Mouse (Mus musculus): ENCODE results near the gene Ebf1. TPM values are rescaled to one million over a fixed set of nuclear protein-coding genes. Genes with fewer than 3 reads are reported as not detected.

The Ebf1 gene
- polyA plus RNA-seq, 1 experiment from 2014 or later, result 3.6 TPM

- Histone ChIP-seq H3K27me3 (ENCODE audit: control insufficient read depth, insufficient read depth, low read length) (no peaks in the 10 kb centered on the region), H3K9me3 (ENCODE audit: control insufficient read depth, low read length) (no peaks in the 10 kb centered on the region), H3K27ac (replicated peaks) (no peak overlapping the region), H3K4me2 (replicated peaks; ENCODE audit: low read depth) (no peak overlapping the region), H3K4me1 (replicated peaks; ENCODE audit: control insufficient read depth, insufficient read depth) (no peaks in the 10 kb centered on the region), H3K36me3 (ENCODE audit: control insufficient read depth, insufficient read depth, low read length) (no peaks in the 10 kb centered on the region), H3K4me3 (ENCODE audit: low read depth, low read length) (no peak overlapping the region), H3K9ac (ENCODE audit: low read length) (no peak overlapping the region)
- ATAC-seq (ENCODE audit: low FRiP score, low TSS enrichment) (no peak), DNase-seq (ENCODE audit: low spot score) (no peak)
- TF ChIP-seq EP300 (optimal IDR thresholded peaks at IDR 0.05) (no peak), CTCF (IDR thresholded peaks at IDR 0.05; ENCODE audit: low read depth) (no peak)
- WGBS, result 32% methylated on average over 4 of the region's 4 CpGs
Measured at GRCm38 (mm10) chr11:44832940-44833254, 215.8 kb downstream of the Ebf1 start.

GRCm38 (mm10) chr11:44833351-44833996, 216.4 kb downstream of the Ebf1 start:
- TF ChIP-seq CTCF (IDR thresholded peaks at IDR 0.05; ENCODE audit: low read depth), result no peak
- TF ChIP-seq EP300 (optimal IDR thresholded peaks at IDR 0.05), result no peak
- no peaks in the 10 kb centered on the region for H3K9me3 ChIP-seq (ENCODE audit: control insufficient read depth, low read length)
- no peaks in the 10 kb centered on the region for H3K27me3 ChIP-seq (ENCODE audit: control insufficient read depth, insufficient read depth, low read length)
- no peak overlapping the region for H3K4me3 ChIP-seq (ENCODE audit: low read depth, low read length)
- no peak overlapping the region for H3K4me2 ChIP-seq (replicated peaks; ENCODE audit: low read depth)
- no peaks in the 10 kb centered on the region for H3K4me1 ChIP-seq (replicated peaks; ENCODE audit: control insufficient read depth, insufficient read depth)
- no peak for DNase-seq (ENCODE audit: low spot score)
- ATAC-seq (ENCODE audit: low FRiP score, low TSS enrichment), result no peak
- H3K27ac ChIP-seq (replicated peaks), result no peak overlapping the region
- no peaks in the 10 kb centered on the region for H3K36me3 ChIP-seq (ENCODE audit: control insufficient read depth, insufficient read depth, low read length)
- no peak overlapping the region for H3K9ac ChIP-seq (ENCODE audit: low read length)
- WGBS, result 35% methylated on average over 18 of the region's 18 CpGs

- no peaks in the 10 kb centered on the region for H3K36me3 ChIP-seq (ENCODE audit: control insufficient read depth, insufficient read depth, low read length)
- DNase-seq (ENCODE audit: low spot score), result no peak
- H3K27me3 ChIP-seq (ENCODE audit: control insufficient read depth, insufficient read depth, low read length), result no peaks in the 10 kb centered on the region
- 17% methylated on average over 5 of the region's 5 CpGs for WGBS
- H3K4me1 ChIP-seq (replicated peaks; ENCODE audit: control insufficient read depth, insufficient read depth), result no peaks in the 10 kb centered on the region
- no peaks in the 10 kb centered on the region for H3K9me3 ChIP-seq (ENCODE audit: control insufficient read depth, low read length)
- no peak for ATAC-seq (ENCODE audit: low FRiP score, low TSS enrichment)
- H3K9ac ChIP-seq (ENCODE audit: low read length), result no peak overlapping the region
- H3K4me2 ChIP-seq (replicated peaks; ENCODE audit: low read depth), result no peak overlapping the region
- no peak overlapping the region for H3K4me3 ChIP-seq (ENCODE audit: low read depth, low read length)
- TF ChIP-seq EP300 (optimal IDR thresholded peaks at IDR 0.05), result no peak
- TF ChIP-seq CTCF (IDR thresholded peaks at IDR 0.05; ENCODE audit: low read depth), result no peak
- H3K27ac ChIP-seq (replicated peaks), result no peak overlapping the region
Measured at GRCm38 (mm10) chr11:44835166-44835565, 218.0 kb downstream of the Ebf1 start.

GRCm38 (mm10) chr11:44837592-44837991, 220.5 kb downstream of the Ebf1 start:
- Histone ChIP-seq H3K4me3 (ENCODE audit: low read depth, low read length) (no peak overlapping the region), H3K36me3 (ENCODE audit: control insufficient read depth, insufficient read depth, low read length) (no peaks in the 10 kb centered on the region), H3K9ac (ENCODE audit: low read length) (no peak overlapping the region), H3K4me2 (replicated peaks; ENCODE audit: low read depth) (no peak overlapping the region), H3K9me3 (ENCODE audit: control insufficient read depth, low read length) (no peaks in the 10 kb centered on the region), H3K27ac (replicated peaks) (no peak overlapping the region), H3K27me3 (ENCODE audit: control insufficient read depth, insufficient read depth, low read length) (no peaks in the 10 kb centered on the region), H3K4me1 (replicated peaks; ENCODE audit: control insufficient read depth, insufficient read depth) (no peaks in the 10 kb centered on the region)
- ATAC-seq (ENCODE audit: low FRiP score, low TSS enrichment), result no peak
- WGBS, result 90% methylated on average over 2 of the region's 2 CpGs
- DNase-seq (ENCODE audit: low spot score), result no peak
- TF ChIP-seq EP300 (optimal IDR thresholded peaks at IDR 0.05) (no peak), CTCF (IDR thresholded peaks at IDR 0.05; ENCODE audit: low read depth) (no peak)

- no peaks in the 10 kb centered on the region for H3K9me3 ChIP-seq (ENCODE audit: control insufficient read depth, low read length)
- H3K4me3 ChIP-seq (ENCODE audit: low read depth, low read length), result no peak overlapping the region
- no peak for DNase-seq (ENCODE audit: low spot score)
- ATAC-seq (ENCODE audit: low FRiP score, low TSS enrichment), result no peak
- WGBS, result 50% methylated on average over 14 of the region's 14 CpGs
- H3K4me2 ChIP-seq (replicated peaks; ENCODE audit: low read depth), result no peak overlapping the region
- no peak overlapping the region for H3K9ac ChIP-seq (ENCODE audit: low read length)
- no peak overlapping the region for H3K27ac ChIP-seq (replicated peaks)
- H3K4me1 ChIP-seq (replicated peaks; ENCODE audit: control insufficient read depth, insufficient read depth), result no peaks in the 10 kb centered on the region
- no peaks in the 10 kb centered on the region for H3K27me3 ChIP-seq (ENCODE audit: control insufficient read depth, insufficient read depth, low read length)
- no peak for TF ChIP-seq CTCF (IDR thresholded peaks at IDR 0.05; ENCODE audit: low read depth)
- no peak for TF ChIP-seq EP300 (optimal IDR thresholded peaks at IDR 0.05)
- no peaks in the 10 kb centered on the region for H3K36me3 ChIP-seq (ENCODE audit: control insufficient read depth, insufficient read depth, low read length)
Measured at GRCm38 (mm10) chr11:44841127-44842056, 224.3 kb downstream of the Ebf1 start.

- H3K4me3 ChIP-seq (ENCODE audit: low read depth, low read length), result no peak overlapping the region
- TF ChIP-seq EP300 (optimal IDR thresholded peaks at IDR 0.05) (no peak), CTCF (IDR thresholded peaks at IDR 0.05; ENCODE audit: low read depth) (no peak)
- 71% methylated on average over 3 of the region's 3 CpGs for WGBS
- H3K9ac ChIP-seq (ENCODE audit: low read length), result no peak overlapping the region
- H3K27ac ChIP-seq (replicated peaks), result no peak overlapping the region
- H3K27me3 ChIP-seq (ENCODE audit: control insufficient read depth, insufficient read depth, low read length), result no peaks in the 10 kb centered on the region
- no peaks in the 10 kb centered on the region for H3K9me3 ChIP-seq (ENCODE audit: control insufficient read depth, low read length)
- no peaks in the 10 kb centered on the region for H3K4me1 ChIP-seq (replicated peaks; ENCODE audit: control insufficient read depth, insufficient read depth)
- H3K4me2 ChIP-seq (replicated peaks; ENCODE audit: low read depth), result no peak overlapping the region
- no peak for DNase-seq (ENCODE audit: low spot score)
- no peak for ATAC-seq (ENCODE audit: low FRiP score, low TSS enrichment)
- no peaks in the 10 kb centered on the region for H3K36me3 ChIP-seq (ENCODE audit: control insufficient read depth, insufficient read depth, low read length)
Measured at GRCm38 (mm10) chr11:44851874-44852273, 234.8 kb downstream of the Ebf1 start.

All from stomach, postnatal 0 days (tissue).